Mouse (Mus musculus): ENCODE results near the gene Stx16. TPM values are rescaled to one million over a fixed set of nuclear protein-coding genes. Genes with fewer than 3 reads are reported as not detected.

Stx16 gene
- polyA plus RNA-seq (2014; fragmentation: Nextera tagmentation; extraction: Ambion mirVana): 9.2 and 10.0 TPM in 2 replicates

DNA sequence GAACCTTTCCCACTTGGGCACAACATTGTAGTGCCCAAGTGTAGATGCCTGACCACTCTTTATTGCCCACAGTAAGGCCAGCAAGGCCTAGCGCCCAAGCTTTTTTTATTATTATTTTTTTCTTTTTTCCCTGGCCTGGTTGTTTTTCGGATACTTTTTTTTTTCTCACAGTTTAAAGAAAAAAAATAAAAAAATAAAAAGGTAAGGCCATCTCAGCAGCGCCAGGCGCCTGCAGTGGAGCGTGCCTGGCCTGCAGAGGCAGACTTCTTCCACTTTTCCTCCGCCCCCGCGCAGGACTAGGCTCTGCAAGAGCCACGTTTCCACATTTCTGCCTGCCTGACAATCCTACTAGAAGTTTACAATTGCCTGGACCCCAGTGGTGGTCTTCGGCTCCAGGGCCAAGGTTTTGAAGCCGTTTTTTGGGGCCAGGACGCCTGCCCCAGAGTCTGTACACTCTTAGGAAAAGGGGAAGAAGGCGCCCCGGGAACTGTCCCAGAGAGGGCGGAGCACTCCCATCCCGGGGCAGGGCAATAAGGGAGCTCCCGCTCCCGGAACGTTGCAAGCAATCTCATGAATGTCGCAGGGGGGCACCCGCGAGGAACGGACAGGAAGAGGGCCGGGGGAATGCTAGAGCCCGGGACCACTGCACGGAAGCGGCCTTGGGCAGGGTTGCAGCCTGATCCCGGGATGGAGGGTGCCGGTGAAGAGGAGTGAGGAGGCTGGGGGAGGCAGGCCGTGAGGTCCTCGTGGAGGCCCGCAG is at the start of gene Stx16:
TSS of gene Stx16 (plus strand) at position 636 of the 760 bp plus-strand sequence.
- Histone ChIP-seq H3K4me1 (replicated peaks; ENCODE audit: control insufficient read depth, insufficient read depth, low read length) (peaks cover 28% of the 10 kb centered on the region), H3K36me3 (ENCODE audit: control insufficient read depth, insufficient read depth, low read length) (no peaks in the 10 kb centered on the region), H3K9ac (ENCODE audit: low read length) (peak within 1 kb of the TSS; percentile 79), H3K9me3 (ENCODE audit: control insufficient read depth, low read length) (no peaks in the 10 kb centered on the region), H3K27ac (ENCODE audit: low read depth) (peak within 1 kb of the TSS; percentile 96), H3K4me3 (ENCODE audit: low read depth, low read length) (peak within 1 kb of the TSS; percentile 95), H3K4me2 (ENCODE audit: low read length) (peak within 1 kb of the TSS; percentile 94), H3K27me3 (replicated peaks; ENCODE audit: control insufficient read depth, insufficient read depth, low read length) (no peaks in the 10 kb centered on the region)
- DNase-seq (ENCODE audit: low spot score) (peak; percentile 99), ATAC-seq (replicated peaks; ENCODE audit: low FRiP score, low TSS enrichment, low read depth) (peak; percentile 93)
- 2% methylated on average over 32 of the region's 32 CpGs for WGBS

DNA sequence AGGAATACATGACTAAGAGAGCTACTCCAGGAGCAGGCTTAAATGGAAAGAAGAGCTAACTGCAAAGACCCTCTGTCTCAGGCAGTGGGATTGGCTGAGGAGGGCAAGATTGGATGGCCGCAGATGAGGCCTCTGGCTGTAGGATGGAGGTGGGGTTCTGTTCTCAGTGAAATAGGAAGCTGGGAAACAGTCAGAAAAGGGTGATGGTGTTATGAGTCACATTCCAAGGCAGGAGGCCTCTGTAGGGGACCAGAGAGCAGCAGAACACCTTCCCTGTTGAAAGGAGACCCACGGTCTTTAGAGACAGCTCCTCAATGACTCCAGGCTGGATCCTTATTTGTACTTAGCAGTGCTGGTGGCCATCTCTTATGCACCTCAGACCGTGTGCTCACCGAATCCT is 49.7 kb upstream of the Stx16 start:
- Histone ChIP-seq H3K4me1 (replicated peaks; ENCODE audit: control insufficient read depth, insufficient read depth, low read length) (peaks cover 7% of the 10 kb centered on the region; the same call in 1 of the 2 replicates), H3K9me3 (ENCODE audit: control insufficient read depth, low read length) (no peaks in the 10 kb centered on the region), H3K4me3 (ENCODE audit: low read depth, low read length) (no peak overlapping the region), H3K9ac (ENCODE audit: low read length) (no peak overlapping the region), H3K27ac (ENCODE audit: low read depth) (no peak overlapping the region), H3K4me2 (ENCODE audit: low read length) (no peak overlapping the region), H3K27me3 (replicated peaks; ENCODE audit: control insufficient read depth, insufficient read depth, low read length) (no peaks in the 10 kb centered on the region), H3K36me3 (ENCODE audit: control insufficient read depth, insufficient read depth, low read length) (no peaks in the 10 kb centered on the region)
- DNase-seq (ENCODE audit: low spot score): peak; percentile 49
- no peak for ATAC-seq (replicated peaks; ENCODE audit: low FRiP score, low TSS enrichment, low read depth)
- 68% methylated on average over 4 of the region's 4 CpGs for WGBS

DNA sequence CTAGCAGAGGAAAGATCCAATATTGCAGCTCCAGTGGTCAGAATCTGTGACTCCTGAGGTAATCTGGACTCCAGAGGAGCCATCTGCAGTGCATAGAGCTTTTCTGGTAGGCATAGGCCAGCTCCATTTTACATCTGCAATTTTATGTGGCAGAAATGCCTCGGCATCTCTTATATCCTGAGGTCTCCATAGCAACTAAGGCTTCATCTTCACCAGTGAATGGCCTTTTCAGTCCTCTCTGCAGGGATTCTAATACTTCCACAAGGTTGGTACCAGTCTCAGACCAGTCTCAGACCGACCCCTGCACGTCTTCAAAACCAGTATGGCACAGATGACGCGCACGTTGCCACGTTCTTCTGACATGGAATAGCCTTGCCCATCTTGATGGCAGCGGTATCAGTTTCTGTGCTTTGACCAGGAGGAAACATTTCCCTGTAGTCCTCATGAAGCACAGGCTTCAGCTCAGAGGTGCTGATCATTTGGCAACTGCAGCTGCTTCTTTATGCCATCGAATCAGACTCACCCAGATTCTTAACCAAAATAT is 42.8 kb upstream of the Stx16 start:
- 93% methylated on average over 9 of the region's 9 CpGs for WGBS
- H3K4me1 ChIP-seq (replicated peaks; ENCODE audit: control insufficient read depth, insufficient read depth, low read length): no peaks in the 10 kb centered on the region

DNA sequence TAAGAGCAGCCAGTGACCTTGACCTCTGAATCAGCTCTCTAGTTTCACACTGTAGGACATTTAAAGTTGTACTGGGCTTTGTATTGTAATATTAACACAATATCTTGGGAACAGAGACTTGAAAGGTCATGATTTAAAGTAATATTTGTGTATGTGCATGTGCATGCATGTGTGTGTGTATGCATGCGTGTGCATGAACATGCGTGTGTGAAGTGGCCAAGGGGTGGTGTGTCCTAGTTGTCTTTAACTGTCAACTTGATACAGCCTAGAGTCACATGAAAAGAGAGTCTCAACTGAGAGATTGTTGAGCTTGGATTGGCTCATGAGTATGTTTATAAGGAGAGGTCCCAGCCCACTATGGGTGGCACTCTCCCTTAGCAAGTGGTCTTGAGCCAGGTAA is 28.5 kb upstream of the Stx16 start:
- Histone ChIP-seq H3K4me1 (replicated peaks; ENCODE audit: control insufficient read depth, insufficient read depth, low read length) (peaks cover 38% of the 10 kb centered on the region), H3K27ac (ENCODE audit: low read depth) (no peak overlapping the region), H3K9me3 (ENCODE audit: control insufficient read depth, low read length) (peaks cover 11% of the 10 kb centered on the region; the same call in 1 of the 2 replicates), H3K4me2 (ENCODE audit: low read length) (no peak overlapping the region), H3K27me3 (replicated peaks; ENCODE audit: control insufficient read depth, insufficient read depth, low read length) (no peaks in the 10 kb centered on the region), H3K36me3 (ENCODE audit: control insufficient read depth, insufficient read depth, low read length) (no peaks in the 10 kb centered on the region), H3K4me3 (ENCODE audit: low read depth, low read length) (no peak overlapping the region), H3K9ac (ENCODE audit: low read length) (no peak overlapping the region)
- ATAC-seq (replicated peaks; ENCODE audit: low FRiP score, low TSS enrichment, low read depth) (no peak), DNase-seq (ENCODE audit: low spot score) (peak; percentile 45)
- 98% methylated on average over 2 of the region's 2 CpGs for WGBS

More for the DNA sequence above, 42.8 kb upstream of the Stx16 start:
- Histone ChIP-seq H3K27me3 (replicated peaks; ENCODE audit: control insufficient read depth, insufficient read depth, low read length) (no peaks in the 10 kb centered on the region), H3K9me3 (ENCODE audit: control insufficient read depth, low read length) (no peaks in the 10 kb centered on the region), H3K4me3 (ENCODE audit: low read depth, low read length) (no peak overlapping the region), H3K4me2 (ENCODE audit: low read length) (no peak overlapping the region), H3K36me3 (ENCODE audit: control insufficient read depth, insufficient read depth, low read length) (no peaks in the 10 kb centered on the region), H3K27ac (ENCODE audit: low read depth) (no peak overlapping the region), H3K9ac (ENCODE audit: low read length) (no peak overlapping the region)
- DNase-seq (ENCODE audit: low spot score) (peak; percentile 31), ATAC-seq (replicated peaks; ENCODE audit: low FRiP score, low TSS enrichment, low read depth) (no peak)

DNA sequence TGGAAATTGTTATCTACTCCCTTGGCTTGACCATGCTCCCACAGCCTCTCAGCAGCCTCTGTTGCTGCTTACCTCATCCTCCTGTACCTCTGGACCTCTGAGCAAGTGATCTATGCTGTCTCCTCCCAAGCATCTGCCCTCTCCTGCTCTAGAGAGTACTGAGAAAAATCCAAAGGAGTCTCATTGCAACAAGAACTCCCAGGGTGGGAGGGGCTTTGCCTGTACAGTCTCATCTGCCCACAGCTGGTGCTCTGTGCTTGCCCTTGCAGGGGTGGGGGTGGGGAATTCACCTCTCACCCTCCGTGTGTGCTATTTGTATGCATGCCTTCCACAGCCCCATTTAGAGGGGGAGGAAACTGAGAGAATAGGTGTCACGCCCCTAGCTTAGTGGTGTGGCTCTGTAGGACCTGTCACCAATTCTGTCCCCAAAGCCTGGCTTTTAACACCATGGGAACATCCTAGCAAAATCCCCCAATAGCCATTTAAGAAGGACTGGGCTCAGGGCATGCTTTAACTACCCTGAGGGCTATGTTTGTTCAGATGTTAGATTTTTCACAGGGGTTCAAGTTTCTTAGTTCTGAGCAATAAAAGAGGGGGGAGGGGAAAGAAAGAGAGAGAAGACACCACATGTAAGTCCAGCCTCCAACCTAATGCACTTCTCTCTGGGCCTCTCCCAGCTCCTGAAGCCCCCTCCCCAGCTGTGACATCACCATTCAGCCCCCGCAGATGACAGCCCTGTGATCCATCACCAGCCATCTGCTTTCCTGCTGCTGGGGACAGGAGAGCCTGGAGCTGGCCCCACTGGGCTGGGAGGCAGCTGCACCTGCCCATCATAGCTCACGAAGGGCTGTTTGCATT is 26.4 kb upstream of the Stx16 start:
- no peak overlapping the region for H3K4me3 ChIP-seq (ENCODE audit: low read depth, low read length)
- H3K36me3 ChIP-seq (ENCODE audit: control insufficient read depth, insufficient read depth, low read length): no peaks in the 10 kb centered on the region
- ATAC-seq (replicated peaks; ENCODE audit: low FRiP score, low TSS enrichment, low read depth): peak; percentile 85
- 3% methylated on average over 4 of the region's 4 CpGs for WGBS
- H3K27ac ChIP-seq (ENCODE audit: low read depth): peak overlapping the region; percentile 80
- H3K4me1 ChIP-seq (replicated peaks; ENCODE audit: control insufficient read depth, insufficient read depth, low read length): peaks cover 38% of the 10 kb centered on the region
- H3K9ac ChIP-seq (ENCODE audit: low read length): no peak overlapping the region
- H3K9me3 ChIP-seq (ENCODE audit: control insufficient read depth, low read length): peaks cover 7% of the 10 kb centered on the region; the same call in 1 of the 2 replicates
- peak; percentile 77 for DNase-seq (ENCODE audit: low spot score)
- peak overlapping the region; percentile 26; the same call in 1 of the 2 replicates for H3K4me2 ChIP-seq (ENCODE audit: low read length)
- H3K27me3 ChIP-seq (replicated peaks; ENCODE audit: control insufficient read depth, insufficient read depth, low read length): no peaks in the 10 kb centered on the region

DNA sequence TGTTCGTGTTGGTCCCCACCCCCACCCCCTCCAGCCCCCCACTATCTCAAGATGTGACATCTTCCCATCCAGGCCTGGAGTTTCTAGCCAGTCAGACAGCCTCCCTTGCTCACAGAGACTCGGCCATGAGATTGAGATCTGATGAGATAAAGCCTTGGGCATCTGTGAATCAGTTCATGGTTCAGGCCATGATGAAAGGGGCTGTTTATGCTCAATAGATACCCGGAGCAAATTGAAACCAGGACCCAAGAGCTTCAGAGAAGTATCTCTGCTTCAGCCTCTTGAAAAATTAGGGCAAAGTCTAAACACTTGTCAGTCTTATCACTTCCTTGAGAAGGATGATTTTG is 25.8 kb upstream of the Stx16 start:
- H3K9ac ChIP-seq (ENCODE audit: low read length): no peak overlapping the region
- WGBS: 5% methylated on average over 3 of the region's 3 CpGs

DNA sequence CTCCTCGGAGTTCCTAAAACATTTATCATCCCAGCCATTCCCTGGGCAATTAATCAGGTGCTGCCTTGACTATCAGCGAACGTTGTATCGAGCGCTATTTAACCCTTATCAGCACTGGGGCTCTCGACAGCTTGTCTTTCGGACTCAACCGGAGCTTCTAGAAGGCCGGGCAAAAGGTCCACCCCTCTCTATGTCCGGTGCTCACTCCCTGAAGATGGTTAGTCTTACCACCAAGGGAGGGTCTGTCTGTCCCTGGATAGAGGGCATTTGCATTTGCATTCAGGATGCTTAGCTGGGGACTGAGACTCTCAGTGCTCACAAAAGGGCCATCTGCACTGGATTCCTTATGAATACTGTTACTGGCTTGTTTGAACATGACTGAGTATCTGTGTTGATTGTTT is 25.0 kb upstream of the Stx16 start:
- peak; percentile 56 for DNase-seq (ENCODE audit: low spot score)
- H3K9ac ChIP-seq (ENCODE audit: low read length): no peak overlapping the region
- peaks cover 38% of the 10 kb centered on the region for H3K4me1 ChIP-seq (replicated peaks; ENCODE audit: control insufficient read depth, insufficient read depth, low read length)
- no peak for ATAC-seq (replicated peaks; ENCODE audit: low FRiP score, low TSS enrichment, low read depth)
- peaks cover 7% of the 10 kb centered on the region; the same call in 1 of the 2 replicates for H3K9me3 ChIP-seq (ENCODE audit: control insufficient read depth, low read length)
- H3K36me3 ChIP-seq (ENCODE audit: control insufficient read depth, insufficient read depth, low read length): no peaks in the 10 kb centered on the region
- H3K4me3 ChIP-seq (ENCODE audit: low read depth, low read length): no peak overlapping the region
- WGBS: 11% methylated on average over 10 of the region's 10 CpGs
- H3K27me3 ChIP-seq (replicated peaks; ENCODE audit: control insufficient read depth, insufficient read depth, low read length): no peaks in the 10 kb centered on the region
- H3K27ac ChIP-seq (ENCODE audit: low read depth): peak overlapping the region; percentile 12; the same call in 1 of the 2 replicates
- H3K4me2 ChIP-seq (ENCODE audit: low read length): no peak overlapping the region

More for the DNA sequence above, 25.8 kb upstream of the Stx16 start:
- H3K27me3 ChIP-seq (replicated peaks; ENCODE audit: control insufficient read depth, insufficient read depth, low read length): no peaks in the 10 kb centered on the region
- DNase-seq (ENCODE audit: low spot score): no peak
- H3K4me3 ChIP-seq (ENCODE audit: low read depth, low read length): no peak overlapping the region
- peaks cover 38% of the 10 kb centered on the region for H3K4me1 ChIP-seq (replicated peaks; ENCODE audit: control insufficient read depth, insufficient read depth, low read length)
- no peak for ATAC-seq (replicated peaks; ENCODE audit: low FRiP score, low TSS enrichment, low read depth)
- no peak overlapping the region for H3K4me2 ChIP-seq (ENCODE audit: low read length)
- peak overlapping the region; percentile 80 for H3K27ac ChIP-seq (ENCODE audit: low read depth)
- no peaks in the 10 kb centered on the region for H3K36me3 ChIP-seq (ENCODE audit: control insufficient read depth, insufficient read depth, low read length)
- H3K9me3 ChIP-seq (ENCODE audit: control insufficient read depth, low read length): peaks cover 7% of the 10 kb centered on the region; the same call in 1 of the 2 replicates

DNA sequence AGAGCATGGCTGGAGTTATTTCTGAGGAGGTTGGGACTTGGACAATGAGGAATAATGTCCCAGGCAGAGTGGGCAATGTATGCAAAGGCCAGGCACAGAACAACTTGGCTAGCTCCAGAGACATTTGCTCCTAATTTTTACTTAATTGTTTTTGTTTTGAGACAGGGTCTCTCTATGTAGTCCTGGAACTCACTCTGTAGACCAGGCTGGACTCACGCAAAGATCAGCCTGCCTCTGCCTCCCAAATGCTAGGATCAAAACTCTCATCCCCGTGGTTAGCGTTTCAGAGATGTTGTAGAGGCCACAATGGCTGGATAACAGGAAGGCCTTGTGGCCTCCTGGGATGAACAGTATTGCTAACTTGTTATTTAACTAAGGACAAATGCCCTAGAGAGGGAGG is 21.6 kb upstream of the Stx16 start:
- 98% methylated on average over 3 of the region's 3 CpGs for WGBS
- 0 out of 2 replicates have a peak overlapping the region, but pooled peaks have one; percentile 10 for H3K27ac ChIP-seq (ENCODE audit: low read depth)
- DNase-seq (ENCODE audit: low spot score) (peak; percentile 44), ATAC-seq (replicated peaks; ENCODE audit: low FRiP score, low TSS enrichment, low read depth) (no peak)
- H3K9ac ChIP-seq (ENCODE audit: low read length): no peak overlapping the region
- no peaks in the 10 kb centered on the region for H3K36me3 ChIP-seq (ENCODE audit: control insufficient read depth, insufficient read depth, low read length)
- no peaks in the 10 kb centered on the region for H3K27me3 ChIP-seq (replicated peaks; ENCODE audit: control insufficient read depth, insufficient read depth, low read length)
- H3K4me3 ChIP-seq (ENCODE audit: low read depth, low read length): no peak overlapping the region
- H3K4me1 ChIP-seq (replicated peaks; ENCODE audit: control insufficient read depth, insufficient read depth, low read length): peaks cover 33% of the 10 kb centered on the region
- no peak overlapping the region for H3K4me2 ChIP-seq (ENCODE audit: low read length)
- H3K9me3 ChIP-seq (ENCODE audit: control insufficient read depth, low read length): no peaks in the 10 kb centered on the region

Measured in intestine, embryonic 14.5 days (tissue).